Mouse (Mus musculus) heart, postnatal 0 days (tissue): ENCODE measurements around the gene Slc22a23. TPM values are rescaled to one million over a fixed set of nuclear protein-coding genes. Genes with fewer than 3 reads are reported as not detected.
A peak's percentile ranks its signal among the peaks of the same experiment; 100 is the strongest.

Source experiments
- ATAC-seq: fragments of 200-750 bp; cut with Nextera tagmentation; 2 replicates; pipeline ENCODE4 v1.8.0; 2017; ENCODE audit warnings: low read depth, moderate number of reproducible peaks, moderate library complexity; ENCODE audit not compliant: insufficient read depth
- DNase-seq: peaks from one replicate; pipeline ENCODE4 v3.0.0-alpha.2; 2016; ENCODE audit warnings: low spot score
- H3K27ac ChIP-seq: fragments of 300-500 bp; sonication (generic); 2 replicates; pipeline ENCODE4 v1.5.1; 2014; ENCODE audit warnings: low read depth, mild to moderate bottlenecking
- H3K27me3 ChIP-seq: fragments of 300-500 bp; sonication (generic); 2 replicates; pipeline ENCODE4 v1.6.1; 2014; ENCODE audit warnings: low read length, mixed read lengths; ENCODE audit not compliant: control insufficient read depth, insufficient read depth
- H3K36me3 ChIP-seq: fragments of 300-500 bp; sonication (generic); replicated peaks from 2 replicates; pipeline ENCODE4 v1.6.1; 2014; ENCODE audit warnings: low read length, mixed read lengths; ENCODE audit not compliant: control insufficient read depth, insufficient read depth
- H3K4me1 ChIP-seq: fragments of 300-500 bp; sonication (generic); 2 replicates; pipeline ENCODE4 v1.6.1; 2014; ENCODE audit warnings: antibody characterized with exemption; ENCODE audit not compliant: control insufficient read depth, insufficient read depth
- H3K4me2 ChIP-seq: fragments of 300-500 bp; sonication (generic); 2 replicates; pipeline ENCODE4 v1.6.1; 2014; ENCODE audit warnings: low read depth, mild to moderate bottlenecking, low read length, moderate library complexity
- H3K4me3 ChIP-seq: fragments of 300-500 bp; sonication (generic); 2 replicates; pipeline ENCODE4 v1.5.1; 2014; ENCODE audit warnings: low read depth, low read length
- H3K9ac ChIP-seq: fragments of 300-500 bp; sonication (generic); replicated peaks from 2 replicates; pipeline ENCODE4 v1.6.1; 2014; ENCODE audit warnings: low read depth, low read length, mixed read lengths
- H3K9me3 ChIP-seq: fragments of 300-500 bp; sonication (generic); replicated peaks from 2 replicates; pipeline ENCODE4 v1.6.1; 2016; ENCODE audit warnings: low read length; ENCODE audit not compliant: control insufficient read depth
- CTCF ChIP-seq: IDR thresholded peaks from 2 replicates; pipeline ENCODE4 v1.5.1; 2016; ENCODE audit warnings: antibody characterized with exemption, control low read depth, low read depth
- EP300 ChIP-seq: IDR thresholded peaks from 2 replicates; pipeline ENCODE4 v1.6.1; 2016; ENCODE audit warnings: antibody characterized with exemption, low read depth
- WGBS: fragments of 180-500 bp; shearing (Covaris S2); extraction: QIAGEN DNeasy Blood & Tissue Kit; methylation state at CpG from one replicate; pipeline ENCODE4 v1.1.7; 2014; 5-methylcytosine and 5-hydroxymethylcytosine counted together
- polyA plus RNA-seq: library from polyadenylated mRNA; unstranded; fragments of >200 nt; fragmentation: Nextera tagmentation; extraction: Ambion mirVana; gene quantifications from 2 replicates; pipeline ENCODE4 v1.2.1, GENCODE M21; 2015
- total RNA-seq: library from RNA; depleted of rRNA; stranded (reverse); fragments of >200 nt; gene quantifications from 2 replicates; pipeline ENCODE4 v1.2.3, GENCODE M21; 2014; ENCODE audit warnings: low replicate concordance

Slc22a23 gene
- total and polyA plus RNA-seq, 2 experiments from 2014 or later, result 1.4 to 13.9 TPM

DNA sequence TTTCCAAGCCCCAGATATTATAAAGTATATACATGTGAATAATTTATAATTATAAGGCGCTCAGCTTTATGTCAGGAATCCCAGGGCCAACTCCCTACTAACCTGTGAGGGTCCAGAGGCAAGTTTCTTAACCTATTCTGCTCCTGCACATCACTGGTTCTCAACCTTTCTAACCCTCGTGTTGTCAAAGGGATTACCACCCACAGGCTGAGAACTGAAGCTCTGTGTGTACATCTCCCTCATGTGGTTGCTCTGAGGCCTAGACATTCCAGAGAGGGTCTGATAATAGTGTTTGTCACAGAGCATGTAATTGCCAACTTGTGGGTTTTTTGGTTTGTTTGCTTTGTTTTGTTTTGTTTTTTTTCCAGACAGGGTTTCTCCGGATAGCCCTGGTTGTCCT, 198.1 kb downstream of the Slc22a23 start:
- no peak overlapping the region for H3K4me2 ChIP-seq
- H3K36me3 ChIP-seq, result no peaks in the 10 kb centered on the region
- no peaks in the 10 kb centered on the region for H3K9me3 ChIP-seq
- no peak overlapping the region for H3K9ac ChIP-seq
- no peaks in the 10 kb centered on the region for H3K27me3 ChIP-seq
- DNase-seq, result no peak
- TF ChIP-seq EP300 (no peak), CTCF (peak; percentile 32)
- peaks cover 28% of the 10 kb centered on the region for H3K4me1 ChIP-seq
- WGBS, result 60% methylated on average over 3 of the region's 3 CpGs
- no peak overlapping the region for H3K4me3 ChIP-seq
- H3K27ac ChIP-seq, result no peak overlapping the region
- ATAC-seq, result no peak

DNA sequence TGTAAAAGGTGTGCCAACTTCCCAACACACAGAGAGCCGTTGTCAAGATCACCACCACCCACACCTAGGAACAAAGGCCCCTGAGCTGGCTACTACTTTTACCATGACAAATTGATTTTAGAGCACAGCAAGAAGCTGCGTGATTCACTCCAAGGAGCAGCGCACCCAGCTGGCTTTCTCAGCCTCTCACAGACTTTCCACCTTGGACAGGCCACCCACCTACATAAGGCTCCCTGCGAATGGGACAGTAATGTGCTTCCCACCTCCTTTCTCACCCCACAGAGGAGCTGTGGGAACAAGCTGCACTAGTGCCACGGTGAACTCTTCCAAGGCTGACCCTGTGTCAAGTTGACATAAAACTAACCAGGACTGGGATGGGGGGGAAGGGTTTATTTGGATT, 201.6 kb downstream of the Slc22a23 start:
- TF ChIP-seq CTCF (no peak), EP300 (no peak)
- Histone ChIP-seq H3K27me3 (no peaks in the 10 kb centered on the region), H3K36me3 (no peaks in the 10 kb centered on the region), H3K27ac (no peak overlapping the region), H3K4me3 (no peak overlapping the region), H3K9ac (no peak overlapping the region), H3K4me1 (0 out of 2 replicates have a peak, but pooled peaks cover 8% of the 10 kb centered on the region), H3K4me2 (no peak overlapping the region), H3K9me3 (no peaks in the 10 kb centered on the region)
- DNase-seq (no peak), ATAC-seq (no peak)
- WGBS, result 77% methylated on average over 5 of the region's 5 CpGs

DNA sequence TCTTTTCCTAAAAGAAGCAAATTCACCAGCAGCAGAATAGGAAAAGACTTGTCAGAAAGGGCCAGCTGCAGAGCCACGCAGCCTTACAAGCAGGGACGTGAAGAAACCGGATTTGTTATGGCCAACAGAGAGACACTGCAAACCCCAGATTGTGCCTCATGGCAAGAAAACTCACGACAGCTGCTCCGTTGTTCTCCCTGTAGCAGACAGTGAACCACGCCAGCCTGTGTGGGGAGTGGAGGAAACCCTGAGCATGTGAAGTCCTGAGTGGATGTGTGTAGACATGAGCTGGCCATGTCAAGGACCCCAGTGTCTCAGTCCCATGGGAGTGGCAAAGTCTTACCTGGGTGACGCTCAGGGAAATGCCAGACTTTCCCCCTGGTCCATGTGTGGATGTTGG, 208.4 kb downstream of the Slc22a23 start:
- TF ChIP-seq EP300, result no peak
- TF ChIP-seq CTCF, result no peak
- ATAC-seq (no peak), DNase-seq (no peak)
- no peak overlapping the region for H3K4me2 ChIP-seq
- no peaks in the 10 kb centered on the region for H3K36me3 ChIP-seq
- H3K9me3 ChIP-seq, result no peaks in the 10 kb centered on the region
- H3K4me3 ChIP-seq, result no peak overlapping the region
- H3K27ac ChIP-seq, result no peak overlapping the region
- no peaks in the 10 kb centered on the region for H3K27me3 ChIP-seq
- 72% methylated on average over 7 of the region's 7 CpGs for WGBS
- no peak overlapping the region for H3K9ac ChIP-seq
- H3K4me1 ChIP-seq, result peaks cover 10% of the 10 kb centered on the region; the same call in 1 of the 2 replicates

DNA sequence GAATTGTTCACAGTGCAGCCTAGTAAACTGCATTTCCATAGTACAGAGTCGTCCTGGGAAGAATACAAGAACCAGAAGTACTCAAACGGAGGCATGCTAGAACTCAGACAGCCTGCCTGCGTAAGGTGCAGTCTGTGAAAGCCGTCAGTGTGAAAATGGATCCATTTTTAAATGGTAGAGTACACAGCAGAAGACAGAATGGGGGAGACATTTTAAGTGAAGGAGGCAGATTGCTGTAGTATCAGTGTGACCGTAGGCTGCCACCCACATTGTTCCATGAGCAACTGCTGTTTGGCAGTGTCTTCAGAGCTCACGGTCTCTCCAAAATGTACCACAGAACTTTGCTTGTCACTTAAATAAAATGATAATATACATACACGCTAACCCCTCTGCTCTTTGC, 210.7 kb downstream of the Slc22a23 start:
- H3K36me3 ChIP-seq, result no peaks in the 10 kb centered on the region
- H3K4me1 ChIP-seq, result peaks cover 17% of the 10 kb centered on the region; the same call in 1 of the 2 replicates
- no peaks in the 10 kb centered on the region for H3K9me3 ChIP-seq
- H3K27ac ChIP-seq, result no peak overlapping the region
- no peak overlapping the region for H3K4me3 ChIP-seq
- no peak for DNase-seq
- WGBS, result 83% methylated on average over 7 of the region's 7 CpGs
- H3K9ac ChIP-seq, result no peak overlapping the region
- no peak for ATAC-seq
- no peak overlapping the region for H3K4me2 ChIP-seq
- no peaks in the 10 kb centered on the region for H3K27me3 ChIP-seq
- TF ChIP-seq EP300 (no peak), CTCF (no peak)

DNA sequence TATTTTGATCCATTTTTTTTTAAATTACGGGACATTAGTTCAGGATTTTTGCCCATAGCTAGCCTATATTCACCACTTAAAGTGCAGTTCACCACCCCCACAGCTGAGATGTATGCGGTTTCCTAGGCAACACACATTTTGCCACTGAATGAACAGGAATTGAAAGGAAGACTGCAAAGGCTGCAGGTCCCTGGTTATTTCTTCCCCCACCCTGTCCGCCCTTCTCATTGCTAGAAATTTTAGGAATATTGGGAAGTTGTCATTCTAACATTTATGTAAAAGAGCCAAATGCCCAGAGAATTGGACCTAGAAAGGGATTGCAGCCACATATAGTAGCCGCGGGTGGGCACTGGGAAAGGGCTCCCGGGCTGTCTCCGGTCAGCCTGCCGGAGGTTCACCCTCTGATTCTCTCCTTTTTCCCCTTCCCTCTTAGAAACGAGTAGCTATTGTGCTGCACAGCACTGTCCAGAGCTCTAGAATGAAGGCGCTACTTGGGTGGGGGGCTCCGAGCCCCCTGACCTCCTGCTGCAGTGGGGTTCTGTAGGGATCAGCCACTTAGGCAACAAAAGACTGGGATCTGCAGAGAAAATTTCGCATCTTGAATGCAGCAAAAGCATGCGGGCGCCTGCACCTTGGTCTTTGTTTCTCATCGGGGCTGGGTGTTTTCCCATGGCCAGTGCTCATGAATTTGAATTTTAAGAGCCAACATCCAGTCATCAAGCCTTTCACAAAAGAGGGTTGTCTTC, 211.5 kb downstream of the Slc22a23 start:
- Histone ChIP-seq H3K27me3 (no peaks in the 10 kb centered on the region), H3K36me3 (no peaks in the 10 kb centered on the region), H3K4me2 (peak overlapping the region; percentile 77), H3K27ac (no peak overlapping the region), H3K4me1 (peaks cover 22% of the 10 kb centered on the region; the same call in 1 of the 2 replicates), H3K9ac (no peak overlapping the region), H3K4me3 (no peak overlapping the region), H3K9me3 (no peaks in the 10 kb centered on the region)
- DNase-seq (no peak), ATAC-seq (no peak)
- 34% methylated on average over 15 of the region's 15 CpGs for WGBS
- no peak for TF ChIP-seq EP300

DNA sequence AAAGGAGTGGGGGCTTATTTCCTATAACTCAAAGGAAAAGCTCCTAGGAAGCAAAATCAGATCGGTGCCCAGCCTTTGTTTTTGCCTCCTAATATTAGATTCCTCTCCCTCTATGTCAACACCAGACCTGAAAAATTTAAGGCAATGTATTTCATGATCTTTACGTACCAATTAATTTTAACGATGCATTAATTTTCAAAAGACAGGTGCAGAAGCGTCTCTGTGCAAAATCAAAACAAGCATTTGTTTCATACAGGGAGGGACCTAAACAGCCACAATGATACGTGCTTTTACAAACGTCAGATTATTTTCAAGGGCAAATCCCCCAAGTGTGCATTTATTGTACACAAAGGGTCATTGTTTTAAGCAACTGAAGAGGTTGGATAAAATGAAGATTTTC, 212.1 kb downstream of the Slc22a23 start:
- H3K4me2 ChIP-seq, result peak overlapping the region; percentile 77
- no peak for ATAC-seq
- H3K27me3 ChIP-seq, result no peaks in the 10 kb centered on the region
- no peak for DNase-seq
- TF ChIP-seq EP300 (no peak), CTCF (no peak)
- H3K9ac ChIP-seq, result no peak overlapping the region
- H3K27ac ChIP-seq, result peak overlapping the region; percentile 85; the same call in 1 of the 2 replicates
- peak overlapping the region; percentile 69; the same call in 1 of the 2 replicates for H3K4me3 ChIP-seq
- WGBS, result 48% methylated on average over 6 of the region's 6 CpGs
- H3K4me1 ChIP-seq, result peaks cover 22% of the 10 kb centered on the region; the same call in 1 of the 2 replicates
- H3K36me3 ChIP-seq, result no peaks in the 10 kb centered on the region
- H3K9me3 ChIP-seq, result no peaks in the 10 kb centered on the region
